Mouse (Mus musculus) midbrain, embryonic 11.5 days (tissue): ENCODE results near the gene Pthlh. TPM values are rescaled to one million over a fixed set of nuclear protein-coding genes. Genes with fewer than 3 reads are reported as not detected.

Experiments used
- ATAC-seq: fragments of 200-750 bp; cut with Nextera tagmentation; 2 replicates; pipeline ENCODE4 v1.8.0; 2017; ENCODE audit warnings: moderate TSS enrichment, moderate library complexity; ENCODE audit not compliant: low FRiP score
- DNase-seq: peaks from one replicate; pipeline ENCODE4 v3.0.0; 2015; ENCODE audit warnings: low spot score; ENCODE audit errors: missing footprints
- H3K27ac ChIP-seq: fragments of 300-500 bp; sonication (generic); 2 replicates; pipeline ENCODE4 v1.5.1; 2014; ENCODE audit warnings: low read depth, low read length
- H3K27me3 ChIP-seq: fragments of 300-500 bp; sonication (generic); 2 replicates; pipeline ENCODE4 v1.6.1; 2014; ENCODE audit warnings: mild to moderate bottlenecking, low read length, moderate library complexity, mixed read lengths; ENCODE audit not compliant: control insufficient read depth, insufficient read depth
- H3K36me3 ChIP-seq: fragments of 300-500 bp; sonication (generic); 2 replicates; pipeline ENCODE4 v1.6.1; 2014; ENCODE audit warnings: mild to moderate bottlenecking, low read length, moderate library complexity, mixed read lengths; ENCODE audit not compliant: control insufficient read depth, insufficient read depth
- H3K4me1 ChIP-seq: fragments of 300-500 bp; sonication (generic); 2 replicates; pipeline ENCODE4 v1.6.1; 2014; ENCODE audit warnings: low read length; ENCODE audit not compliant: control insufficient read depth, insufficient read depth
- H3K4me2 ChIP-seq: fragments of 300-500 bp; sonication (generic); 2 replicates; pipeline ENCODE4 v1.6.1; 2014; ENCODE audit warnings: mild to moderate bottlenecking, moderate library complexity
- H3K4me3 ChIP-seq: fragments of 300-500 bp; sonication (generic); 2 replicates; pipeline ENCODE4 v1.5.1; 2014; ENCODE audit warnings: low read depth, low read length
- H3K9ac ChIP-seq: fragments of 300-500 bp; sonication (generic); 2 replicates; pipeline ENCODE4 v1.6.1; 2014; ENCODE audit warnings: low read length
- H3K9me3 ChIP-seq: fragments of 300-500 bp; sonication (generic); 2 replicates; pipeline ENCODE4 v1.6.1; 2016; ENCODE audit warnings: low read length; ENCODE audit not compliant: control insufficient read depth
- WGBS: fragments of 180-500 bp; shearing (Covaris S2); extraction: QIAGEN DNeasy Blood & Tissue Kit; methylation state at CpG from one replicate; pipeline ENCODE4 v1.1.7; 2014; 5-methylcytosine and 5-hydroxymethylcytosine counted together
- polyA plus RNA-seq: library from polyadenylated mRNA; unstranded; fragments of >200 nt; fragmentation: Nextera tagmentation; extraction: Ambion mirVana; gene quantifications from 2 replicates; pipeline ENCODE4 v1.2.1, GENCODE M21; 2014

Gene Pthlh
- polyA plus RNA-seq, 1 experiment from 2014 or later: 0.25 TPM

DNA sequence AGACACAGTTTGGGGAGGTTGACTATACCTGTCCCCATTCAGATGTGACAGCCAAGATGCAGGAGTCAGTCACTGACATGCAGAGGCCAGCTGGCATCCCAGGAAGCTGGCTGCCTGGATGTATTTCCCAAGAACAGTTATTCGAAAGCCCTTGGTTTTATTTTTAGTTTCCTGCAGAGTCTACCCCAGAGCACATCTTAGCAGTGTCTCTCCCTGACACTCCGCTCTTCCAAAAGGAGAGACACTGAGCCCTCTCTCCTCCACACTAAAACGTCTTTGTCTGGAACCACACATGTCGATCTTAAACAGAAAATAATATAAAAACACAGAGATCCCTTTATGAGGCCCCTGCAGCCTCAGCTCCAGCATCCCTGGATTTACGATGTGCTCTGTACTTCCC, 44.9 kb downstream of the Pthlh start:
- no peak overlapping the region for H3K4me3 ChIP-seq
- no peak for DNase-seq
- H3K27me3 ChIP-seq: no peaks in the 10 kb centered on the region
- no peak overlapping the region for H3K9ac ChIP-seq
- H3K4me1 ChIP-seq: no peaks in the 10 kb centered on the region
- no peak overlapping the region for H3K4me2 ChIP-seq
- no peaks in the 10 kb centered on the region for H3K36me3 ChIP-seq
- no peak for ATAC-seq
- no peak overlapping the region for H3K27ac ChIP-seq
- no peaks in the 10 kb centered on the region for H3K9me3 ChIP-seq
- WGBS: 86% methylated on average over 5 of the region's 5 CpGs

DNA sequence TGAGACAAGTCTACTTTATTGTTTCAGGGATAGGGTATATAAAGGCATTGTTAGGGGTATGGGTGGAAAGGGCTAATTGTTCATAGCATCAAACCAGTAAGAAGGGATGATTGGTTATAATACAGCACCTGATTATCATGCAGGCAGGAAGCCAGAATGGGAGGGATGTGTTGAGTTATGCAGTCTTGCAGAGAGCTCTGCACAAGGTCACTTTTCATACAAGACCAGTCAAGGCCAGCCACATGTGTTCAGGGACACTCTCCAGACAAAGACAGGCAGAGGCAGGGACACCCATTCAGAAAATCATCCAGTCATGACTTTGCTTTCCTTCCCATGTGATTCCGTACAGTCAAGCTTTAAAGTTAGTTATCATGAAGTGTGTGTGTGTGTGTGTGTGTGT, 47.8 kb downstream of the Pthlh start:
- Histone ChIP-seq H3K9ac (no peak overlapping the region), H3K27me3 (no peaks in the 10 kb centered on the region), H3K4me2 (no peak overlapping the region), H3K36me3 (no peaks in the 10 kb centered on the region), H3K27ac (no peak overlapping the region), H3K4me3 (no peak overlapping the region), H3K4me1 (no peaks in the 10 kb centered on the region), H3K9me3 (no peaks in the 10 kb centered on the region)
- no peak for ATAC-seq
- peak; percentile 53 for DNase-seq
- 100% methylated on average over 1 of the region's 1 CpGs for WGBS

DNA sequence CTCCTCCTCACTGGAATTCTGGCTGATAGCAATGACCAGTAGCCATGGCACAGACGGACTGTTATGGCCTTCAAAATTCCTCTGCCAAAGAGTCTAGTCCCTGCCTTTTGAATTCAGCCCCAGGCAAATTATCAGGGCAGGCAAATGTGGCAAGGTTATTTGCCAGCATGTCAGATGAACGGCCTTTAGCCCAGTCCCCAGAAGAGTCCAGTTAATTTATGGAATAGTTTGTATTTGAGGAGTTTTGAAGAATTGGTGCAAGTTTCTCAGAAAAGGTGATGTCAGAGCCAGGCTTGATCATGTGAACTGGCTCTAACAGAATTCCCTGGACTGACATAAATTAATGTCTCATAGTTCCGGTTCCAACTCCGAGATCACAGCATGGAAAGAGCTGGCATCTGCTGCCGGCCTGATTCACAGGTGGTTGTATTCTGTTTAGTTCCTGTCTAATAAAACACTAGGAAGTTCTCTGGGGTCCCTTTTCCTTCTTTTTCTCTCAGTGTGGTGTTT, 56.1 kb downstream of the Pthlh start:
- ATAC-seq (no peak), DNase-seq (peak; percentile 49)
- no peak overlapping the region for H3K27ac ChIP-seq
- no peak overlapping the region for H3K9ac ChIP-seq
- H3K4me2 ChIP-seq: no peak overlapping the region
- WGBS: 84% methylated on average over 5 of the region's 5 CpGs
- no peaks in the 10 kb centered on the region for H3K4me1 ChIP-seq
- no peaks in the 10 kb centered on the region for H3K36me3 ChIP-seq
- H3K27me3 ChIP-seq: no peaks in the 10 kb centered on the region
- H3K4me3 ChIP-seq: no peak overlapping the region
- no peaks in the 10 kb centered on the region for H3K9me3 ChIP-seq

Other genes starting within 250 kb of the Pthlh start
- gene Rep15, start 231.6 kb downstream of the Pthlh start, polyA plus RNA-seq: 0.55 and 0.88 TPM in 2 replicates
- 88.1 and 97.8 TPM in 2 replicates for gene Mrps35, start 221.4 kb downstream of the Pthlh start, polyA plus RNA-seq
- 0.72 and 0.83 TPM in 2 replicates for gene Mansc4, start 177.2 kb downstream of the Pthlh start, polyA plus RNA-seq
- gene Klhl42, start 172.8 kb downstream of the Pthlh start, polyA plus RNA-seq: 8.6 and 9.3 TPM in 2 replicates
- 28.7 and 30.9 TPM in 2 replicates for gene Ccdc91, start 211.6 kb upstream of the Pthlh start, polyA plus RNA-seq